Mouse (Mus musculus) hindbrain, embryonic 13.5 days (tissue): ENCODE measurements around the gene Arntl2. TPM values are rescaled to one million over a fixed set of nuclear protein-coding genes. Genes with fewer than 3 reads are reported as not detected.
"Not testable (repeated sequence)": the region's sequence is repeated elsewhere in the genome, so short reads cannot be mapped to it uniquely, and the experiment has no call there.

Experiments
- ATAC-seq: fragments of 200-750 bp; cut with Nextera tagmentation; 2 replicates; pipeline ENCODE4 v1.8.0; 2017; ENCODE audit warnings: moderate TSS enrichment; ENCODE audit not compliant: low FRiP score
- H3K27ac ChIP-seq: fragments of 300-500 bp; sonication (generic); 2 replicates; pipeline ENCODE4 v1.5.1; 2015; ENCODE audit warnings: inconsistent platforms, mild to moderate bottlenecking, moderate library complexity
- H3K27me3 ChIP-seq: fragments of 300-500 bp; sonication (generic); 2 replicates; pipeline ENCODE4 v1.6.1; 2015; ENCODE audit warnings: mild to moderate bottlenecking, inconsistent platforms
- H3K36me3 ChIP-seq: fragments of 300-500 bp; sonication (generic); 2 replicates; pipeline ENCODE4 v1.6.1; 2015; ENCODE audit warnings: mild to moderate bottlenecking, inconsistent platforms
- H3K4me1 ChIP-seq: fragments of 300-500 bp; sonication (generic); replicated peaks from 2 replicates; pipeline ENCODE4 v1.6.1; 2015; ENCODE audit warnings: inconsistent platforms
- H3K4me2 ChIP-seq: fragments of 300-500 bp; sonication (generic); 2 replicates; pipeline ENCODE4 v1.6.1; 2015; ENCODE audit warnings: inconsistent platforms, mild to moderate bottlenecking, moderate library complexity
- H3K4me3 ChIP-seq: fragments of 300-500 bp; sonication (generic); 2 replicates; pipeline ENCODE4 v1.5.1; 2015; ENCODE audit warnings: mild to moderate bottlenecking, inconsistent platforms
- H3K9ac ChIP-seq: fragments of 300-500 bp; sonication (generic); 2 replicates; pipeline ENCODE4 v1.6.1; 2015; ENCODE audit warnings: mild to moderate bottlenecking, inconsistent platforms
- H3K9me3 ChIP-seq: fragments of 300-500 bp; sonication (generic); 2 replicates; pipeline ENCODE4 v1.6.1; 2016; ENCODE audit warnings: inconsistent platforms
- WGBS: fragments of 180-500 bp; shearing (Covaris S2); methylation state at CpG from one replicate; pipeline ENCODE4 v1.1.7; 2015; 5-methylcytosine and 5-hydroxymethylcytosine counted together
- polyA plus RNA-seq: library from polyadenylated mRNA; unstranded; fragments of >200 nt; fragmentation: Nextera tagmentation; extraction: Ambion mirVana; gene quantifications from 2 replicates; pipeline ENCODE4 v1.2.1, GENCODE M21; 2015

Gene Arntl2
- polyA plus RNA-seq, 1 experiment from 2014 or later = 2.1 TPM

DNA sequence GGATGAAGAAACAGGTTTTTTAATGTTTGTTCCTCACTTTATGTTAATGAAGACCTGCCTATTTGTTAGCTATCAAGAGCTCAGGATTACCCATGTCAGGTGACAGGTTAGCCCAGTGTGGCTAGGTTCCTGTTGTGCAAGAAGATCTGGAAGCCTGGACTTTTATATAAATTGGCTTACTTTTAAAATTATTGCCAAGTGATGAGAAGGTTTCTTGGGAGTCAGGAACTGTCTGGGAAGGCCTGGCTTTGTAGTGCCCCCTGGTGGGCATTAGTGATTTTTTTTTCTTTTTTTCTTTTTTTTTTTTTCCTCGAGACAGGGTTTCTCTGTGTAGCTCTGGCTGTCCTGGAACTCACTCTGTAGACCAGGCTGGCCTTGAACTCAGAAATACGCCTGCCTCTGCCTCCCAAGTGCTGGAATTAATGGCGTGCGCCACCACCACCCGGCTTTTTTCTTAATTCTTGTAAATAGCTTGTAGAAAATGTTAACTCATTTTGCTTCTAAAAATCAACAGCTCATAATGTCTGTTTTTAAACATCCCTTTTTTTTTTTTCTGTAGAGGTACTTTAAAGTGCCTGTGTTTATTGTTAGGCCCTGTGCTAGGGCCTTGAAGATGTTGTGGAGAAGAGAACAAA is 33.5 kb upstream of the Arntl2 start:
- no peak overlapping the region for H3K4me3 ChIP-seq
- no peak for ATAC-seq
- H3K27me3 ChIP-seq = no peaks in the 10 kb centered on the region
- H3K9ac ChIP-seq = no peak overlapping the region
- no peaks in the 10 kb centered on the region for H3K4me1 ChIP-seq
- no peaks in the 10 kb centered on the region for H3K9me3 ChIP-seq
- no peak overlapping the region for H3K4me2 ChIP-seq
- WGBS = 61% methylated on average over 5 of the region's 5 CpGs
- peaks cover 15% of the 10 kb centered on the region; the same call in 1 of the 2 replicates for H3K36me3 ChIP-seq
- H3K27ac ChIP-seq = no peak overlapping the region

GRCm38 (mm10) chr6:146764593-146764992 is 31.3 kb upstream of the Arntl2 start:
- H3K4me2 ChIP-seq = no peak overlapping the region
- H3K9ac ChIP-seq = no peak overlapping the region
- H3K4me3 ChIP-seq = no peak overlapping the region
- H3K27me3 ChIP-seq = no peaks in the 10 kb centered on the region
- no peaks in the 10 kb centered on the region for H3K4me1 ChIP-seq
- no peak overlapping the region for H3K27ac ChIP-seq
- no peak for ATAC-seq
- WGBS = 63% methylated on average over 2 of the region's 2 CpGs
- peaks cover 31% of the 10 kb centered on the region for H3K36me3 ChIP-seq
- H3K9me3 ChIP-seq = no peaks in the 10 kb centered on the region

- H3K9ac ChIP-seq = no peak overlapping the region
- no peak overlapping the region for H3K4me2 ChIP-seq
- no peaks in the 10 kb centered on the region for H3K4me1 ChIP-seq
- H3K27me3 ChIP-seq = no peaks in the 10 kb centered on the region
- WGBS = 93% methylated on average over 4 of the region's 4 CpGs
- H3K4me3 ChIP-seq = no peak overlapping the region
- H3K27ac ChIP-seq = no peak overlapping the region
- H3K9me3 ChIP-seq = no peaks in the 10 kb centered on the region
- peaks cover 34% of the 10 kb centered on the region for H3K36me3 ChIP-seq
- no peak for ATAC-seq
Observed at GRCm38 (mm10) chr6:146765270-146765669, 30.6 kb upstream of the Arntl2 start.

GRCm38 (mm10) chr6:146768813-146769404 is 26.9 kb upstream of the Arntl2 start:
- WGBS = 89% methylated on average over 10 of the region's 10 CpGs
- Histone ChIP-seq H3K9me3 (no peaks in the 10 kb centered on the region), H3K36me3 (peaks cover 55% of the 10 kb centered on the region), H3K9ac (no peak overlapping the region), H3K4me3 (no peak overlapping the region), H3K27me3 (no peaks in the 10 kb centered on the region), H3K4me1 (no peaks in the 10 kb centered on the region), H3K27ac (no peak overlapping the region), H3K4me2 (no peak overlapping the region)
- ATAC-seq = no peak

- WGBS = 71% methylated on average over 6 of the region's 6 CpGs
- H3K9ac ChIP-seq = no peak overlapping the region
- no peak overlapping the region for H3K27ac ChIP-seq
- no peaks in the 10 kb centered on the region for H3K9me3 ChIP-seq
- no peak overlapping the region for H3K4me2 ChIP-seq
- no peak overlapping the region for H3K4me3 ChIP-seq
- H3K27me3 ChIP-seq = no peaks in the 10 kb centered on the region
- H3K36me3 ChIP-seq = peaks cover 68% of the 10 kb centered on the region
- H3K4me1 ChIP-seq = no peaks in the 10 kb centered on the region
- ATAC-seq = no peak
Observed at GRCm38 (mm10) chr6:146770005-146770745, 25.7 kb upstream of the Arntl2 start.

- 88% methylated on average over 5 of the region's 5 CpGs for whole genome bisulfite sequencing
- no peak for ATAC-seq
- Histone ChIP-seq H3K4me2 (no peak overlapping the region), H3K4me3 (no peak overlapping the region), H3K27ac (no peak overlapping the region), H3K9ac (no peak overlapping the region), H3K4me1 (no peaks in the 10 kb centered on the region), H3K9me3 (no peaks in the 10 kb centered on the region), H3K36me3 (peaks cover 71% of the 10 kb centered on the region), H3K27me3 (no peaks in the 10 kb centered on the region)
Observed at GRCm38 (mm10) chr6:146770808-146771207, 25.0 kb upstream of the Arntl2 start.

DNA sequence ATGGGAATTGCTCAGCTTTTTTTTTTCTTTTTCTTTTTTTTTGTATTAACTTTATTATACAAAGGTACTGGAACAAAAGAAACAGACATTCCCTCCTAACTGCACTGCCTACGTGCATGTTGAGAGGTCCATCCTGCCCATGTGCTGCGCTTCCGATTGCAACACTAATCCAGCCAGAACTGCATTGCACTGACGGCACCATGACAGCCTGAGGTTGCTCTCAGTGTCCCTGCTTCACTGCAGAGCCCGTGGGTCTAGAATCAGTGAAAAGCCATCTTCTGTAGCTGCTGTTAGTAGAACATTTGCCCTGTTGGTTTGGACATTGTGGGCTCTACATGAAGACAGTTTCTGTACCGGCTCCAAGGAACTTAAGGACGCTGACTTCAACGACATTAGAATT is 20.0 kb upstream of the Arntl2 start:
- not testable (repeated sequence) for H3K4me1 ChIP-seq, H3K4me2 ChIP-seq, H3K27me3 ChIP-seq, H3K9me3 ChIP-seq, ATAC-seq, H3K4me3 ChIP-seq, H3K27ac ChIP-seq, H3K9ac ChIP-seq
- 77% methylated on average over 8 of the region's 8 CpGs for WGBS
- H3K36me3 ChIP-seq = peaks cover 57% of the 10 kb centered on the region

- no peak overlapping the region for H3K4me2 ChIP-seq
- no peak overlapping the region for H3K4me3 ChIP-seq
- no peaks in the 10 kb centered on the region for H3K27me3 ChIP-seq
- no peak for ATAC-seq
- H3K36me3 ChIP-seq = peaks cover 52% of the 10 kb centered on the region
- H3K9ac ChIP-seq = no peak overlapping the region
- no peaks in the 10 kb centered on the region for H3K4me1 ChIP-seq
- no peaks in the 10 kb centered on the region for H3K9me3 ChIP-seq
- 25% methylated on average over 2 of the region's 2 CpGs for WGBS
- no peak overlapping the region for H3K27ac ChIP-seq
Observed at GRCm38 (mm10) chr6:146776610-146777389, 19.1 kb upstream of the Arntl2 start.

GRCm38 (mm10) chr6:146778055-146778454 is 17.8 kb upstream of the Arntl2 start:
- ATAC-seq = no peak
- H3K27me3 ChIP-seq = no peaks in the 10 kb centered on the region
- no peak overlapping the region for H3K27ac ChIP-seq
- WGBS = 94% methylated on average over 3 of the region's 3 CpGs
- H3K36me3 ChIP-seq = peaks cover 47% of the 10 kb centered on the region
- H3K9ac ChIP-seq = no peak overlapping the region
- H3K4me2 ChIP-seq = no peak overlapping the region
- no peaks in the 10 kb centered on the region for H3K9me3 ChIP-seq
- H3K4me3 ChIP-seq = no peak overlapping the region
- no peaks in the 10 kb centered on the region for H3K4me1 ChIP-seq

DNA sequence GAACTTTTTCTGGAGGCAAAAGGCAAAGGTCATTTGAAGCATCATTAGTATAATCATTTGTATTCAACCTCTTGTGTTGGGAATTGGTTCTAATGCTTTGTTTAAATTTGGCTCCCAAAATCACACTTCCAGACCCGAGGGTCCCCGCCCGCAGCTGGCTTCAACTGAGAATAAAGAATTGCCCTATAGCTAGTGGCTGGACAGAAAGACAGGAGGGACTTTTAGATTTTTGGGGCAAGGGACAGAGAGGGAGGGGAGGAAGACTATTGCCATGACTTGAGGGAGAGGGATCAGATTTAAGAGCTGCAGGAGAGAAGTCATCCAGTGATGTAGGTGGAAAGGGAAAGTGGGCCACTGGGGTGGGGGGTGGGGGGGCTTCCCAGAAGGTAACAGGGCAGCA is 14.3 kb upstream of the Arntl2 start:
- ATAC-seq = no peak
- WGBS = 84% methylated on average over 3 of the region's 3 CpGs

DNA sequence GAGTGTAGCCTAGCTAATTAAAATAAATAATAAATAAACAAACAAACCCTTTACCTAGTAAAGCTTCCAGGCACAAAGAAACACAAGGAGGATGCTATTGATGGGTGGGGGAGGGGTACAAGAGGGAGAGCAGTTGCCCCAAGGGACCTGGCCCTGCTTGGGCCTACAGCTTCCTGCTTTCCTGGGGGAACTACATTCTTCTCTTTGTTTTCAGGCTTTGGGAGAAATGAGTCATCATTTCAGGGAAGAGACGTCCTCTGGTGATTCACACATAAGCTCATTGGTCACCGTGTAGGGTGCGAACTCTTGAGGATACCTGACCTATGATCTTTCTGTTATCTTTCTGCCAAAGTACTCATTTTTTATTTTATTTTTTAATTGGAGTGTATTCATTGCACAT is 2.3 kb upstream of the Arntl2 start:
- WGBS = 71% methylated on average over 3 of the region's 3 CpGs
- Histone ChIP-seq H3K4me1 (peaks cover 13% of the 10 kb centered on the region), H3K9ac (no peak overlapping the region), H3K9me3 (no peaks in the 10 kb centered on the region), H3K27ac (no peak overlapping the region), H3K36me3 (no peaks in the 10 kb centered on the region), H3K4me3 (no peak overlapping the region), H3K27me3 (peaks cover 29% of the 10 kb centered on the region), H3K4me2 (no peak overlapping the region)
- no peak for ATAC-seq

More for the DNA sequence above, 14.3 kb upstream of the Arntl2 start:
- Histone ChIP-seq H3K4me2 (no peak overlapping the region), H3K36me3 (peaks cover 21% of the 10 kb centered on the region), H3K9ac (no peak overlapping the region), H3K4me3 (no peak overlapping the region), H3K27me3 (no peaks in the 10 kb centered on the region), H3K9me3 (no peaks in the 10 kb centered on the region), H3K27ac (no peak overlapping the region), H3K4me1 (no peaks in the 10 kb centered on the region)
